ENCODE assay signal across 18 mouse cellular contexts in the genomic region with DNA sequence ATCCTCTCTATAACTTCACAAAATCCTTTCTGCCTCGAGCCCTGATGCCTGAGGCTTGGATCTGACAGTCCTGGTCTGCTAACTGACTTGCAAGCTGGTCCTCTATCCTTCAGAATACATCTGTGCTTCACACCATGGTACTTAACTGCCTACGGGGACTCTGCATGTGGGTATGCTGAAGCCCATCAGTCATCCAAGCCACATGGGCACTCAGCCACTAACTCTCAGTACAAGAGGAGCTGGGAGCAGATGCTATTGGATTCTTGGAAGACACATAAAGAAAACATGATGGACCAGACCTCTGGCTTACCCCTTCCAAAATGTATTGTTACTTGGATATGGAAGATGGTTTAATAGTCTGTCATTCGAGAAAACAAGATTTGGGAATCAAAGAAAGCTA.
"Had no signal": no experiment of that assay in that cellular context is flagged by ENCODE, and none has a peak within 500 bp of the region (broad histone marks: within the 10 kb centered on the region; RNA-seq: fewer than 3 reads in every experiment).

No protein-coding gene starts in this region.

- H3K9me3 ChIP-seq: lung, embryonic 15.5 days; midbrain, embryonic 12.5 days; neural tube, embryonic 12.5 days; stomach, embryonic 15.5 days had no signal

- H3K36me3 ChIP-seq: lung, embryonic 15.5 days; midbrain, embryonic 12.5 days; neural tube, embryonic 12.5 days; stomach, embryonic 15.5 days had no signal

- ATAC-seq: liver, postnatal 0 days; lung, postnatal 0 days; midbrain, embryonic 16.5 days had no signal

- H3K27me3 ChIP-seq: lung, embryonic 15.5 days; midbrain, embryonic 12.5 days; neural tube, embryonic 12.5 days; stomach, embryonic 15.5 days had no signal

- H3K9ac ChIP-seq: liver, postnatal 0 days; lung, embryonic 15.5 days; midbrain, embryonic 12.5 days; neural tube, embryonic 12.5 days; stomach, embryonic 15.5 days had no signal

- H3K27ac ChIP-seq: lung, embryonic 15.5 days; macrophage; midbrain, embryonic 12.5 days; neural tube, embryonic 12.5 days; stomach, embryonic 15.5 days; stomach, postnatal 0 days had no signal

- H3K4me1 ChIP-seq: lung, embryonic 15.5 days; megakaryocyte, embryonic 14.5 days; midbrain, embryonic 12.5 days; stomach, embryonic 15.5 days had no signal

- H3K4me3 ChIP-seq: lung, embryonic 15.5 days; midbrain, embryonic 12.5 days; neural tube, embryonic 12.5 days; stomach, embryonic 15.5 days had no signal

- DNase-seq: liver, postnatal 0 days; lung, adult 2 months; lung, postnatal 14 days; lung, postnatal 36 days; midbrain, embryonic 14.5 days; right cerebral cortex, postnatal 14 days; thymus, adult 2 months; thymus, postnatal 25 days; thymus, postnatal 4 days had no signal

- H3K4me2 ChIP-seq: lung, embryonic 15.5 days; midbrain, embryonic 12.5 days; neural tube, embryonic 12.5 days; stomach, embryonic 15.5 days had no signal
